Mouse (Mus musculus) right cerebral cortex, postnatal 14 days (tissue): Measurements from ENCODE around the gene Gm49373.
A peak's percentile ranks its signal among the peaks of the same experiment; 100 is the strongest.

Experiments used
- DNase-seq: peaks from one replicate; pipeline ENCODE4 v3.0.0; 2022

The Gm49373 gene

DNA sequence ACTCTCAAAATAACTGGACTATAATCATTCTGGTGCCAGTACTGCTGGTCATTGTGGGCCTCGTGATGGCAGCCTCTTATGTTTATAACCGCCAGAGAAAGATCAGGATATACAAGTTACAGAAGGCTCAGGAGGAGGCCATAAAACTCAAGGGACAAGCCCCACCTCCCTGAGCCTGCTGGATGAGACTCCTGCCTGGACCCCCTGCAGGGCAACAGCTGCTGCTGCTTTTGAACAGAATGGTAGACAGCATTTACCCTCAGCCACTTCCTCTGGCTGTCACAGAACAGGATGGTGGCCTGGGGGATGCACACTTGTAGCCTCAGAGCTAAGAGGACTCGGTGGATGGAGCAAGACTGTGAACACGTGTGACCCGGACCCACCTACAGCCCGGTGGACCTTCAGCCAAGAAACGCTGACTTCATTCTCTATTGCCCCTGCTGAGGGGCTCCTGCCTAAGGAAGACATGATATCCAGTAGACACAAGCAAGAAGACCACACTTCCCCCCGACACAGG, 45.1 kb downstream of the Gm49373 start:
- DNase-seq: no peak

- DNase-seq: no peak
Observed at GRCm38 (mm10) chr9:21026849-21027248, 46.0 kb downstream of the Gm49373 start.

DNA sequence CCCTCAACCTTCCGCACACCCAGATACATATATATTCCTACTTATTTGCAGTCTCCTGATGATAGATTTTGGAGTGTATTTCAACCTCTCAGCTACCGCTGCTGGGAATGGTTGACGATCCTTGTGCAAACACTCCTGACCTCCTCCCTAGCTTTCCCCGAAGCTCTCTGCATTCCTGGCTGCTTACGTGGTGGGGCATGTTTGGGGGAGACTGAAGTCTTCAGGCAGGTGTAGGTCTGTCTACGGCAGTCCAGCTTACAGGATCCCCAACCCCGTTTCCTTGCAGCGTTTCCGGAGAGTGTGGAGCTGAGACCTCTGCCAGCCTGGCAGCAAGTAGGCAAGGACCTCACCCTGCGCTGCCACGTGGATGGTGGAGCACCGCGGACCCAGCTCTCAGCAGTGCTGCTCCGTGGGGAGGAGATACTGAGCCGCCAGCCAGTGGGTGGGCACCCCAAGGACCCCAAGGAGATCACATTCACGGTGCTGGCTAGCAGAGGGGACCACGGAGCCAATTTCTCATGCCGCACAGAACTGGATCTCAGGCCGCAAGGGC, 47.6 kb downstream of the Gm49373 start:
- DNase-seq: no peak

DNA sequence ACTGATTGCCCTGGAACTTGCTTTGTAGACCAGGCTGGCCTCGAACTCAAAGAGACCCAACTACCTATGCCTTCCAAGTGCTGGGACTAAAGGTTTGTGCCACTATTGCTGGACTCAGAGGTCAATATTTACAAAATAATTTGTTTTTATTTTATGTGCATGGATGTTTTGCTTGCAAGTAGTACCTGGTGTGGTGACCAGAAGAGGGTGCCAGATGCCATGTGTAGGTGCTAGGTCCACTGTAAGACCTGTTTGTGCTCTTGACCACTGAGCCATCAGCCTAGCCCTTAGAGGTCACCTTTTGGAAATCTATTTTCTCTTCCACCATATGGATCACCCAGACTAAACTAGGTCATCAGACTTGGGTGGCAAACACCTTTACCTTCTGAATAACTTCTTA, 50.2 kb downstream of the Gm49373 start:
- DNase-seq: no peak

DNA sequence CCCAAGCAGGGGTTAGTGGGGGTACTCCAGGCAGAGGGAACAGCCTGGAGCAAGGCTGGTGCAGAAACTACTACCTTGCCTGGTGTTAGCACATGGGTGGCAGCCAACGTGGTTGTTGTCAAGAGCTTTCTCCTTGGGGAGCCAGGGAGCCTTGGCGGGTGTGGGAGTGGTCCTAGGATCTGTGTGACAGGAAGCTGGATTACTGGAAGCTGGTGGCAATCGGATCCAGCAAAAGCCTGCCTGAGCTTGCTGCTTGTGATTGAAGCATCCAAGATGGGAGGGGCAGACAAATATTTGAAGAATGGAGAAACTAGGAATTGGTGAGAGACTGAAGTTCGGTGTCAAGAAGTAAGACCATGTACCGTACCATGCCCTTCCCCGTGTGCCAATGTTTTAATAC, 50.6 kb downstream of the Gm49373 start:
- no peak for DNase-seq

DNA sequence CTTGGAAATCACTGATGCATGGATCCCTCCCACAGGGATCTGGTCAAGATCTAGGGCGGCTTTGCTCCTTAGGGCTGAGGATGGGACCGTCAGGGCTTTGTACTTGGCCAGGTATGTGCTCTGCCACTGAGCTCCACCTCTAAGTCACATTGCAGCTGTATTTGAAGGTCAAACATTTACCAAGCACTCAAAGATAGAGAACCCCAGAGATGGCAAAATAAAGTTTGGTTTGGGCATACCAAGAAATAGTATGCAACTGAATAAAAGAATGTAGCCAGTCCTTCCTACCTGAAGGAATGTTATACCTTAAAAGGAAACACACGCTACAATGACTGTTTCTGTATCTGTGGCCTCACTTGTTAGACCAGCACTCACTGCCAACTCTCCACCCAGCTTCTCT, 51.5 kb downstream of the Gm49373 start:
- no peak for DNase-seq

DNA sequence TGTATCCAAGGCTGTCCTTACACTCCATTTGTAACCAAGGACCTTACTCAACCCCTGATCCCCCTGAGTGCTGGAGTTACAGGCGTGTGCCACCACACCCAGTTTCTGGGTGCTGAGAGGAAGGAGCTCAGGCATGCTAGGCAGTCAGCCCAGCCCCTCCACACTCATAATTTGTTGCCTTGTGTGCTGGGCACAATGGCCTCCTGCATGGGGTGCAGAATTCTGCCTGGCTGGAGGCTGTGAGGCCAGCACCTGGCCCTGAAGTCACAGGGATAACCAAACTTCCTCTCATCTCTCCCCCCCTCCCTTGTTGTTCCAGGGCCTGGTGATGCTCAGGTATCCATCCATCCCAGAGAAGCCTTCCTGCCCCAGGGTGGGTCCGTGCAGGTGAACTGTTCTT, 54.3 kb downstream of the Gm49373 start:
- no peak for DNase-seq

DNA sequence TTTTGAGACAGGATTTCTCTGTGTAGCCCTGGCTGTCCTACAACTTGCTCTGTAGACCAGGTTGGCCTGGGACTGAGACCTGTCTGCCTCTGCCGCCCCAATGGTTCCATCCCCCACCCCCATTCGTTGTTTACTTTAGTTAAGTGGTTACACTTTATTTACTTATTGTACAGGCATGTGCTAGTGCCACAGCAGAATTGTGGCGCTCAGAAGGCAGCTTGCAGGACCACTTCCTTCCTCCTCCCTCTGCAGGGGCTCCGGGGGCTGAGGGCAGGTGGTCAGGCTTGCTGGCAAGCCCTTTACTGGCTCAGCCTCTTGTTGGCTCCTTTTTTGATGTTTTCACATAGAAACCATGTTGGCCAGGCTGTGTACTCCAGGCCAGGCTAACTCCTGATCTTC, 55.7 kb downstream of the Gm49373 start:
- no peak for DNase-seq

DNA sequence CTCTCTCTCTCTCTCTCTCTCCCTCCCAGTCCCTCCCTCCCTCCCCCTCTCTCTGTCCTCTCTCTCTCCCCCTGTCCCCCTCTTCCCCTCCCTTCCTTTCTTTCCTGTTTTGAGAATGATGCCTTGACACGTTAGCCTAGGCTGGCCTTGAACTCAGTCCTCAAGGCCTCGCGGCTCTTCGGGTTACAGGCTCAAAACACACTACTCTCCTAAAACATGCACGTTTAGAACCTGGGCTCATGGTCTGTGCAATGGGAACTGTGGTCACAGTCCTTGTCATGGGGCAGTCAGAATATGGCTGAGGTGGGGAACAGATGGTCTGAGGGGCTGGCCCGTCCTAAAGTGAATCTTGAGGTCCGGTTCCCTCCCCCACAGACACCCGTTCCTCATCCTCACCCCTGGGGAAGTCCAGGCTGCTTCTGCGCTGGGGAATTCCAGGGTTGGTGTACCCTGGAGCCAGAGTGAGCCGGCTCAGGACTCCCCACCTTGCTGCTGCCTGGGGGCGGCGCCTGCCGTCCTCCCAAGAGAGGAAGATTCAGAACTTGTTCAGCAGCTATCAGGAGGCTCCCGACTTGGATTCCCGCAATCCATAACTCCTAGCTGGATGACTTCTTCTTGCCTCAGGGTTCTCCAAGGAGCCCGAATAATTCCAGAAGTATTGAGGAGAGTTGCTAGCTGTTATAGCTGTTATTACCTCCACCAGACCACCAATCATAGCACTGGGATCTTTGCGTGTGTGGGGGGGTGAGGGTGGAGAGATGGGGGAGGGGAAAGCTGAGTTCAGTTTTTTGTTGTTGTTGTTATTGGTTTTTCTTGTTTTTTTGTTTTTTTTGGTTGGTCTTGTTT, 56.3 kb downstream of the Gm49373 start:
- no peak for DNase-seq

DNA sequence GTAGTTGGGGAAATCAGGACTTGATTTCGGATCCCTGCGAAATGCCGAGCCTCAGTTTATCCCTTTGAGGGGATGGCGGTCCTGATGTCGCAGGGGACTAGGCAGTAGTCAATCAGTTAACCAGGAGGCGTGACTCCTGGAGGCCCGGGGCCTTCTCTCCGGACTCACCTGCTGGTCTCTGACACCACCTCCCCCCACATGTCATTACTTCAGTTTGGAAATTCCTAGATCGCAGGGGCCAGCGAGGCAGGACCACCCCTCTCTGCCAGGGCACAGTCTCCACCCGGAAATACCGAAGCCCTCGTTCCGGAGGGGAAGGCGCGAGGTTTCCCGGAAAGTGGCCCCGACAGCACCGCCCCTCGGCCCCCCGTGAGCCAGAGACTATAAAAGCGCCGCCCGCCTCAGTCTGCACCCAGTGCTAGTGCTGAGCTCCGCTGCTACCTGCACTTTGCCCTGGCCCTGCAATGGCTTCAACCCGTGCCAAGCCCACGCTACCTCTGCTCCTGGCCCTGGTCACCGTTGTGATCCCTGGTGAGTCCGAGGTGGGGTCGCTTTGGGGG, 57.2 kb downstream of the Gm49373 start, which contains the start of gene Icam1:
Icam1 (plus strand) TSS at position 415 of the 560 bp plus-strand sequence.
- peak; percentile 61 for DNase-seq

- peak; percentile 59 for DNase-seq
Observed at GRCm38 (mm10) chr9:21014691-21015570, 58.0 kb downstream of the Gm49373 start.
